In genomic region chr4:46523324-46523723, GRCm38 (mm10) we compare ENCODE assay signal across 24 mouse cellular contexts. TPM values are rescaled to one million over a fixed set of nuclear protein-coding genes. Genes with fewer than 3 reads are reported as not detected.
DNase-seq lines count a peak whose midpoint lies in the region; ATAC-seq lines count a peak whose summit lies in the region.
"Had no signal": no experiment of that assay in that cellular context is flagged by ENCODE, and none has a peak within 500 bp of the region (broad histone marks: within the 10 kb centered on the region; RNA-seq: fewer than 3 reads in every experiment).

No protein-coding gene starts in this region.

- H3K4me3 ChIP-seq in embryonic facial prominence, embryonic 14.5 days (ENCODE audit: low read depth, low read length): no peak overlapping the region
- H3K4me3 ChIP-seq in embryonic facial prominence, embryonic 10.5 days: no peak overlapping the region
- no peak overlapping the region for H3K4me3 ChIP-seq in kidney, embryonic 16.5 days (ENCODE audit: low read length)
- H3K4me3 ChIP-seq: embryonic facial prominence, embryonic 12.5 days; heart, adult 2 months; heart, embryonic 13.5 days; hindbrain, embryonic 12.5 days; midbrain, embryonic 12.5 days had no signal

- WGBS in embryonic facial prominence, embryonic 14.5 days: 82% methylated on average over 4 of the region's 4 CpGs
- 89% methylated on average over 4 of the region's 4 CpGs for WGBS in embryonic facial prominence, embryonic 10.5 days
- 63% methylated on average over 4 of the region's 4 CpGs for WGBS in kidney, embryonic 16.5 days

- peak; percentile 49 for ATAC-seq in embryonic facial prominence, embryonic 14.5 days (ENCODE audit: low read depth)
- ATAC-seq in kidney, embryonic 16.5 days (ENCODE audit: low FRiP score, low TSS enrichment): 0 out of 2 replicates have a peak, but pooled peaks have one; percentile 59
- ATAC-seq: activated CD4-positive, CD25-positive, alpha-beta regulatory T cell, adult 4 months; forebrain, embryonic 16.5 days had no signal

- H3K9me3 ChIP-seq in embryonic facial prominence, embryonic 14.5 days (ENCODE audit: control insufficient read depth, low read length): no peaks in the 10 kb centered on the region
- no peaks in the 10 kb centered on the region for H3K9me3 ChIP-seq in embryonic facial prominence, embryonic 10.5 days
- peaks cover 4% of the 10 kb centered on the region; the same call in 1 of the 2 replicates for H3K9me3 ChIP-seq in kidney, embryonic 16.5 days (ENCODE audit: low read length)
- H3K9me3 ChIP-seq: embryonic facial prominence, embryonic 12.5 days; hindbrain, embryonic 12.5 days; midbrain, embryonic 12.5 days had no signal

- H3K27ac ChIP-seq in embryonic facial prominence, embryonic 14.5 days (replicated peaks; ENCODE audit: low read depth, low read length): no peak overlapping the region
- no peak overlapping the region for H3K27ac ChIP-seq in embryonic facial prominence, embryonic 10.5 days (replicated peaks)
- no peak overlapping the region for H3K27ac ChIP-seq in kidney, embryonic 16.5 days (ENCODE audit: low read length)
- H3K27ac ChIP-seq: embryonic facial prominence, embryonic 12.5 days; heart, adult 2 months; heart, embryonic 13.5 days; hindbrain, embryonic 12.5 days; midbrain, embryonic 12.5 days had no signal

- H3K4me2 ChIP-seq in embryonic facial prominence, embryonic 14.5 days (ENCODE audit: low read depth, low read length): no peak overlapping the region
- H3K4me2 ChIP-seq in kidney, embryonic 16.5 days (replicated peaks; ENCODE audit: low read depth, low read length): no peak overlapping the region
- H3K4me2 ChIP-seq: embryonic facial prominence, embryonic 12.5 days; heart, embryonic 13.5 days; hindbrain, embryonic 12.5 days; midbrain, embryonic 12.5 days had no signal

- no peaks in the 10 kb centered on the region for H3K36me3 ChIP-seq in embryonic facial prominence, embryonic 14.5 days (ENCODE audit: control insufficient read depth, insufficient read depth, low read length)
- no peaks in the 10 kb centered on the region for H3K36me3 ChIP-seq in embryonic facial prominence, embryonic 10.5 days (replicated peaks)
- H3K36me3 ChIP-seq in kidney, embryonic 16.5 days (ENCODE audit: insufficient read depth, low read length): no peaks in the 10 kb centered on the region
- H3K36me3 ChIP-seq: embryonic facial prominence, embryonic 12.5 days; heart, embryonic 13.5 days; hindbrain, embryonic 12.5 days; midbrain, embryonic 12.5 days had no signal

- no peaks in the 10 kb centered on the region for H3K4me1 ChIP-seq in embryonic facial prominence, embryonic 14.5 days (ENCODE audit: control insufficient read depth, insufficient read depth, low read length)
- peaks cover 19% of the 10 kb centered on the region for H3K4me1 ChIP-seq in embryonic facial prominence, embryonic 10.5 days
- H3K4me1 ChIP-seq in kidney, embryonic 16.5 days (ENCODE audit: insufficient read depth, low read length): peaks cover 5% of the 10 kb centered on the region

- H3K9ac ChIP-seq in embryonic facial prominence, embryonic 14.5 days (ENCODE audit: low read depth, low read length): no peak overlapping the region
- no peak overlapping the region for H3K9ac ChIP-seq in kidney, embryonic 16.5 days (replicated peaks; ENCODE audit: low read length)
- H3K9ac ChIP-seq: embryonic facial prominence, embryonic 12.5 days; heart, embryonic 13.5 days; hindbrain, embryonic 12.5 days; midbrain, embryonic 12.5 days had no signal

- DNase-seq in embryonic facial prominence, embryonic 14.5 days (ENCODE audit: low spot score): peak; percentile 44
- no peak for DNase-seq in embryonic facial prominence, embryonic 10.5 days (ENCODE audit: low spot score)
- no peak for DNase-seq in kidney, adult 9 months
- DNase-seq in urinary bladder, adult 18-20 months (ENCODE audit: low spot score in 2 of 2): peak; percentile 62 to 76
- DNase-seq in urinary bladder, postnatal 10 days (ENCODE audit: low spot score): no peak
- DNase-seq in urinary bladder, postnatal 25 days (ENCODE audit: low spot score): peak; percentile 61
- no peak for DNase-seq in cerebellum, adult 11-12 months
- DNase-seq: adrenal gland, adult 8-10 months; cerebellum, adult 18-20 months; cerebellum, postnatal 14 days; gastrocnemius, postnatal 25 days; heart, adult 2 months; left cerebral cortex, postnatal 4 days; lung, postnatal 10 days; spleen, adult 18-20 months; thymus, adult 18-20 months; thymus, postnatal 36 days had no signal

- H3K27me3 ChIP-seq in embryonic facial prominence, embryonic 14.5 days (replicated peaks; ENCODE audit: control insufficient read depth, insufficient read depth, low read length): no peaks in the 10 kb centered on the region
- peaks cover 13% of the 10 kb centered on the region; the same call in 1 of the 2 replicates for H3K27me3 ChIP-seq in embryonic facial prominence, embryonic 10.5 days (replicated peaks; ENCODE audit: low read depth, poor library complexity, severe bottlenecking)
- H3K27me3 ChIP-seq in kidney, embryonic 16.5 days (ENCODE audit: insufficient read depth, low read length): no peaks in the 10 kb centered on the region

RNA-seq across cellular contexts. Expression of gene Trim14, which starts 12.6 kb away (rescaled TPM):
- polyA plus RNA-seq in embryonic facial prominence, embryonic 14.5 days (2014; fragmentation: Nextera tagmentation; extraction: Ambion mirVana): 2.9 and 4.0 TPM in 2 replicates
- polyA plus RNA-seq in embryonic facial prominence, embryonic 10.5 days (2016; fragmentation: Nextera tagmentation; extraction: Ambion mirVana): 0.59 and 0.64 TPM in 2 replicates
- polyA plus RNA-seq in kidney, embryonic 16.5 days (2015; fragmentation: Nextera tagmentation; extraction: Ambion mirVana): 2.1 and 2.9 TPM in 2 replicates

RNA-seq across cellular contexts. Expression of gene Nans, which starts 34.3 kb away (rescaled TPM):
- polyA plus RNA-seq in embryonic facial prominence, embryonic 14.5 days (2014; fragmentation: Nextera tagmentation; extraction: Ambion mirVana): 75.3 and 79.9 TPM in 2 replicates
- 86.7 and 88.8 TPM in 2 replicates for polyA plus RNA-seq in embryonic facial prominence, embryonic 10.5 days (2016; fragmentation: Nextera tagmentation; extraction: Ambion mirVana)
- 75.7 and 78.5 TPM in 2 replicates for polyA plus RNA-seq in kidney, embryonic 16.5 days (2015; fragmentation: Nextera tagmentation; extraction: Ambion mirVana)

Comparison
In these comparisons a context has a peak if more than half of its experiments do, and no peak if none do; other contexts are left out.
1. DNase-seq: peak in embryonic facial prominence, embryonic 14.5 days (single experiment), urinary bladder, adult 18-20 months (2 of 2) and urinary bladder, postnatal 25 days (single experiment); none in embryonic facial prominence, embryonic 10.5 days (single experiment), kidney, adult 9 months (single experiment), urinary bladder, postnatal 10 days (single experiment) and cerebellum, adult 11-12 months (single experiment).